Mouse (Mus musculus): ENCODE measurements around the gene Rce1. TPM values are rescaled to one million over a fixed set of nuclear protein-coding genes. Genes with fewer than 3 reads are reported as not detected.

Gene Rce1
- polyA plus RNA-seq, 1 experiment: 34.4 TPM

DNA sequence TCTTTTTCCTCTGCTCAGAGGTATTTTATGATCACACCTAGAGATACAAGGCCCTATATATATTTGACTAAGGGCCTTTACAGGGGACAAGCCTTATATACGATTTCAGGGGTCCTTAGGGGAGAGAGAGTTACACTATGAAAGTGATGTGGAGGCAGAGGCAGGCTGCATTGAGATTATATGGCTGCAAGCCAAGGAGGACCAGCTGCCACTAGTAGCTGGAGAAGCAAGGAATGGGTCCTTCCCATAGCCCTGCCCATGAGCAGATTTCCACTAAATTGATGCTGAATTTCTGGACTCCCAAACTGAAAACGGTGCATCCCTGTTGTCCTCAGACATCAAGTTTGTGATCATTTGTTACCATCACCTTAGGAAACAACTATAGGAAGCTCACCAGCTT is 41.6 kb downstream of the Rce1 start:
- Histone ChIP-seq H3K9me3 (replicated peaks; ENCODE audit: control insufficient read depth, insufficient read depth, low read length, poor library complexity, severe bottlenecking) (no peaks in the 10 kb centered on the region), H3K9ac (ENCODE audit: low read depth, poor library complexity, severe bottlenecking) (no peak overlapping the region), H3K4me1 (ENCODE audit: control insufficient read depth, insufficient read depth, low read length) (no peaks in the 10 kb centered on the region), H3K27me3 (ENCODE audit: control insufficient read depth, insufficient read depth, low read length, poor library complexity, severe bottlenecking) (no peaks in the 10 kb centered on the region; the same call in 1 of the 2 replicates), H3K4me3 (ENCODE audit: low read depth, low read length) (no peak overlapping the region), H3K36me3 (ENCODE audit: control insufficient read depth, insufficient read depth, low read length, poor library complexity, severe bottlenecking) (no peaks in the 10 kb centered on the region), H3K27ac (ENCODE audit: insufficient read depth, low read length) (no peak overlapping the region)
- TF ChIP-seq EP300 (IDR thresholded peaks at IDR 0.05; ENCODE audit: insufficient read depth, low read depth, low read length): no peak
- TF ChIP-seq CTCF (IDR thresholded peaks at IDR 0.05; ENCODE audit: low read depth, low read length): no peak
- no peak for TF ChIP-seq POLR2A (IDR thresholded peaks at IDR 0.05; ENCODE audit: insufficient read depth, low read length)

DNA sequence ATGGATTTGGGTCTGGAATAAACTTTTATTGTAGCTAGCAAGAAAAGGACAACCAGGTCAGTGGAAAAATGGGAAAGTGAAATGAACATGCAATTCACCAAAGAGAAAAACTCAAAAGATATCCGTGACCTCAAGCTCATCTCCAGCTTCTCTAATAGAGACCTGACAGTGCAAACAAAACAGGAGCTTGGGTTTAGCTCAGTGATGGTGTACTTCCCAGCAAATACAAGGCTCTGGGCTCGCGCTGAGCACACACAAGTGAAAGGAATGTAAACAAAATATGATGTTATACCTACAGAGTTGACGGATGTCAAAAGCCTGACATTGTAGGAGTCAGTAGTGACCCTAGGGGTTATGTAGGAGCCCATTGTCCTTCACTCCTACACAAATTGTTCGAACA is 46.1 kb downstream of the Rce1 start:
- TF ChIP-seq POLR2A (IDR thresholded peaks at IDR 0.05; ENCODE audit: insufficient read depth, low read length): no peak
- no peak for TF ChIP-seq CTCF (IDR thresholded peaks at IDR 0.05; ENCODE audit: low read depth, low read length)
- no peak for TF ChIP-seq EP300 (IDR thresholded peaks at IDR 0.05; ENCODE audit: insufficient read depth, low read depth, low read length)
- no peak overlapping the region for H3K9ac ChIP-seq (ENCODE audit: low read depth, poor library complexity, severe bottlenecking)
- no peak overlapping the region for H3K4me3 ChIP-seq (ENCODE audit: low read depth, low read length)
- H3K9me3 ChIP-seq (replicated peaks; ENCODE audit: control insufficient read depth, insufficient read depth, low read length, poor library complexity, severe bottlenecking): no peaks in the 10 kb centered on the region
- H3K4me1 ChIP-seq (ENCODE audit: control insufficient read depth, insufficient read depth, low read length): no peaks in the 10 kb centered on the region
- H3K36me3 ChIP-seq (ENCODE audit: control insufficient read depth, insufficient read depth, low read length, poor library complexity, severe bottlenecking): no peaks in the 10 kb centered on the region
- H3K27ac ChIP-seq (ENCODE audit: insufficient read depth, low read length): no peak overlapping the region
- H3K27me3 ChIP-seq (ENCODE audit: control insufficient read depth, insufficient read depth, low read length, poor library complexity, severe bottlenecking): no peaks in the 10 kb centered on the region; the same call in 1 of the 2 replicates

DNA sequence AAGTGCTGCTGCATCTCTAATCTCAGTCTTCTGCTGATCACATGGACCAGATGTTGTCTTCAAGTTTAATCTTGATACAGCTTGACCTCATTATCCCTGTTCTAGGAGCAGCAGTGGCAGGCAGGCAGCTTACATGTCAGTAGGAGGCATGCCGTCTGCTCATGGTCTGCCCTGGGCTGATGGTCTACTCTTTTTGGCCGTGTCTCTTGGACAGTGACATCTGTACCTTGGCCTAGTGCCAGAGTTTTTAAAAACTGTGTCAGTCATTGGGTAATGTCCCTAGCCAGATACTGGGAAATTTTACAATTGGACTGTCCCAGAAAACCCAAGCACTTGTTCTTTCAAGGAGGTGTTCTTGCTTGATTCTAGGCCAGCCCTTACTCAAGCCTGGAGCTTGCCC is 46.6 kb downstream of the Rce1 start:
- Histone ChIP-seq H3K27me3 (ENCODE audit: control insufficient read depth, insufficient read depth, low read length, poor library complexity, severe bottlenecking) (no peaks in the 10 kb centered on the region; the same call in 1 of the 2 replicates), H3K9me3 (replicated peaks; ENCODE audit: control insufficient read depth, insufficient read depth, low read length, poor library complexity, severe bottlenecking) (no peaks in the 10 kb centered on the region), H3K27ac (ENCODE audit: insufficient read depth, low read length) (no peak overlapping the region), H3K9ac (ENCODE audit: low read depth, poor library complexity, severe bottlenecking) (no peak overlapping the region), H3K4me1 (ENCODE audit: control insufficient read depth, insufficient read depth, low read length) (no peaks in the 10 kb centered on the region), H3K36me3 (ENCODE audit: control insufficient read depth, insufficient read depth, low read length, poor library complexity, severe bottlenecking) (no peaks in the 10 kb centered on the region), H3K4me3 (ENCODE audit: low read depth, low read length) (no peak overlapping the region)
- TF ChIP-seq EP300 (IDR thresholded peaks at IDR 0.05; ENCODE audit: insufficient read depth, low read depth, low read length): no peak
- no peak for TF ChIP-seq POLR2A (IDR thresholded peaks at IDR 0.05; ENCODE audit: insufficient read depth, low read length)
- no peak for TF ChIP-seq CTCF (IDR thresholded peaks at IDR 0.05; ENCODE audit: low read depth, low read length)

DNA sequence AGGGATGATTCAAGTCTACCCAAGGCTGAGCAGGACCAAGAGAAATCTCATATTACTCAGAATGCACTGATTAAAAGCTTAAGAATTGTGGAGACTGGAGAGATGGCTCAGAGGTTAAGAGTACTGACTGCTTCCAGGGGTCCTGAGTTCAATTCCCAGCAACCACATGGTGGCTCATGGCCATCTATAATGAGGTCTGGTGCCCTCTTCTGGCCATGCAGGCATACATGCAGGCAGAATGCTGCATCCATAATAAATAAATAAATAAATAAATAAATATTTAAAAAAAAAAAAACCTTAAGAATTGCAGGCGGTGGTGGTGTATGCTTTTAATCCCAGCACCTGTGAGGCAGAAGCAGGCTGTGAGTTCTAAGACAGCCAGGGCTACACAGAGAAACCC is 52.2 kb downstream of the Rce1 start:
- H3K9ac ChIP-seq (ENCODE audit: low read depth, poor library complexity, severe bottlenecking): no peak overlapping the region
- TF ChIP-seq CTCF (IDR thresholded peaks at IDR 0.05; ENCODE audit: low read depth, low read length) (peak; percentile 34), POLR2A (IDR thresholded peaks at IDR 0.05; ENCODE audit: insufficient read depth, low read length) (no peak), EP300 (IDR thresholded peaks at IDR 0.05; ENCODE audit: insufficient read depth, low read depth, low read length) (no peak)
- no peaks in the 10 kb centered on the region for H3K9me3 ChIP-seq (replicated peaks; ENCODE audit: control insufficient read depth, insufficient read depth, low read length, poor library complexity, severe bottlenecking)
- no peaks in the 10 kb centered on the region for H3K36me3 ChIP-seq (ENCODE audit: control insufficient read depth, insufficient read depth, low read length, poor library complexity, severe bottlenecking)
- no peaks in the 10 kb centered on the region for H3K27me3 ChIP-seq (ENCODE audit: control insufficient read depth, insufficient read depth, low read length, poor library complexity, severe bottlenecking)
- H3K4me3 ChIP-seq (ENCODE audit: low read depth, low read length): no peak overlapping the region
- no peak overlapping the region for H3K27ac ChIP-seq (ENCODE audit: insufficient read depth, low read length)
- H3K4me1 ChIP-seq (ENCODE audit: control insufficient read depth, insufficient read depth, low read length): no peaks in the 10 kb centered on the region

Other genes with a start within 250 kb of the Rce1 start
- 68.0 and 78.4 TPM in 2 replicates for gene Kdm2a, start 227.4 kb downstream of the Rce1 start, polyA plus RNA-seq (2011; ENCODE audit: insufficient read depth, insufficient read length, low read depth, missing spikeins)
- gene Rhod, start 186.2 kb downstream of the Rce1 start, polyA plus RNA-seq (2011; ENCODE audit: insufficient read depth, insufficient read length, low read depth, missing spikeins): 12.4 and 16.9 TPM in 2 replicates
- not detected in 2 replicates for gene Syt12, start 148.2 kb downstream of the Rce1 start, polyA plus RNA-seq (2011; ENCODE audit: insufficient read depth, insufficient read length, low read depth, missing spikeins)
- not detected in 2 replicates for gene 2010003K11Rik, start 127.1 kb downstream of the Rce1 start, polyA plus RNA-seq (2011; ENCODE audit: insufficient read depth, insufficient read length, low read depth, missing spikeins)
- gene Pcx, start 115.2 kb downstream of the Rce1 start, polyA plus RNA-seq (2011; ENCODE audit: insufficient read depth, insufficient read length, low read depth, missing spikeins): 7.9 TPM in 2 replicates
- 13.5 and 15.3 TPM in 2 replicates for gene Lrfn4, start 10.0 kb downstream of the Rce1 start, polyA plus RNA-seq (2011; ENCODE audit: insufficient read depth, insufficient read length, low read depth, missing spikeins)
- 0.32 and 0.87 TPM in 2 replicates for gene Gm960, start 73.0 kb upstream of the Rce1 start, polyA plus RNA-seq (2011; ENCODE audit: insufficient read depth, insufficient read length, low read depth, missing spikeins)
- 13.5 and 13.7 TPM in 2 replicates for gene Sptbn2, start 85.5 kb upstream of the Rce1 start, polyA plus RNA-seq (2011; ENCODE audit: insufficient read depth, insufficient read length, low read depth, missing spikeins)
- 7.2 and 7.4 TPM in 2 replicates for gene Rbm4b, start 130.9 kb upstream of the Rce1 start, polyA plus RNA-seq (2011; ENCODE audit: insufficient read depth, insufficient read length, low read depth, missing spikeins)
- gene Rbm4, start 168.3 kb upstream of the Rce1 start, polyA plus RNA-seq (2011; ENCODE audit: insufficient read depth, insufficient read length, low read depth, missing spikeins): 67.6 and 72.7 TPM in 2 replicates
- gene Gm21992, start 186.0 kb upstream of the Rce1 start, polyA plus RNA-seq (2011; ENCODE audit: insufficient read depth, insufficient read length, low read depth, missing spikeins): 22.2 and 23.5 TPM in 2 replicates
- gene Rbm14, start 186.0 kb upstream of the Rce1 start, polyA plus RNA-seq (2011; ENCODE audit: insufficient read depth, insufficient read length, low read depth, missing spikeins): 79.2 and 85.2 TPM in 2 replicates
- 36.6 and 37.3 TPM in 2 replicates for gene Ccs, start 213.7 kb upstream of the Rce1 start, polyA plus RNA-seq (2011; ENCODE audit: insufficient read depth, insufficient read length, low read depth, missing spikeins)
- gene Ccdc87, start 213.7 kb upstream of the Rce1 start, polyA plus RNA-seq (2011; ENCODE audit: insufficient read depth, insufficient read length, low read depth, missing spikeins): 0.27 TPM in 1 of 2 replicates, not detected in the other
- 13.5 and 13.6 TPM in 2 replicates for gene Ctsf, start 229.5 kb upstream of the Rce1 start, polyA plus RNA-seq (2011; ENCODE audit: insufficient read depth, insufficient read length, low read depth, missing spikeins)